Mouse (Mus musculus) thymus, adult 2 months (tissue): ENCODE data around the gene Dip2c. TPM values are rescaled to one million over a fixed set of nuclear protein-coding genes. Genes with fewer than 3 reads are reported as not detected.

Source experiments
- DNase-seq: peaks from one replicate; pipeline ENCODE4 v3.0.0; 2021
- H3K27ac ChIP-seq: fragments of 200-500 bp; 2 replicates; pipeline ENCODE4 v1.5.1; 2012; ENCODE audit warnings: low read length, control low read depth; ENCODE audit not compliant: control insufficient read depth, insufficient read depth
- H3K27me3 ChIP-seq: fragments of 200-500 bp; 2 replicates; pipeline ENCODE4 v1.6.1; 2012; ENCODE audit warnings: mild to moderate bottlenecking, low read length, moderate library complexity, mixed read lengths; ENCODE audit not compliant: control insufficient read depth, insufficient read depth
- H3K36me3 ChIP-seq: fragments of 200-500 bp; 2 replicates; pipeline ENCODE4 v1.6.1; 2012; ENCODE audit warnings: mild to moderate bottlenecking, low read length, moderate library complexity; ENCODE audit not compliant: control insufficient read depth, insufficient read depth
- H3K4me1 ChIP-seq: fragments of 200-500 bp; replicated peaks from 2 replicates; pipeline ENCODE4 v1.6.1; 2012; ENCODE audit warnings: low read length; ENCODE audit not compliant: control insufficient read depth, insufficient read depth
- H3K4me3 ChIP-seq: fragments of 200-500 bp; 2 replicates; pipeline ENCODE4 v1.5.1; 2012; ENCODE audit warnings: mild to moderate bottlenecking, low read length, control low read depth, moderate library complexity; ENCODE audit not compliant: control insufficient read depth, insufficient read depth
- CTCF ChIP-seq: fragments of 200-500 bp; IDR thresholded peaks from 2 replicates; pipeline ENCODE4 v1.5.1; 2012; ENCODE audit warnings: mild to moderate bottlenecking, control low read depth, low read length, moderate library complexity, borderline replicate concordance; ENCODE audit not compliant: control insufficient read depth, poor library complexity, insufficient read depth; ENCODE audit errors: extremely low read depth
- POLR2A ChIP-seq: fragments of 200-500 bp; IDR thresholded peaks from 2 replicates; pipeline ENCODE4 v1.6.1; 2012; ENCODE audit warnings: mild to moderate bottlenecking, low read length, control low read depth, moderate library complexity; ENCODE audit not compliant: control insufficient read depth, poor library complexity, insufficient read depth; ENCODE audit errors: extremely low read depth
- WGBS: fragments of 180-500 bp; shearing (Covaris S2); methylation state at CpG from one replicate; pipeline ENCODE4 v1.1.7; 2018; 5-methylcytosine and 5-hydroxymethylcytosine counted together
- polyA plus RNA-seq: library from polyadenylated mRNA; depleted of rRNA; stranded (reverse); fragments of >200 nt; gene quantifications from 2 replicates; pipeline ENCODE4 v1.2.3, GENCODE M21; 2012

The Dip2c gene
- polyA plus RNA-seq, 1 experiment, result 6.5 TPM

- no peak for DNase-seq
- no peak overlapping the region for H3K27ac ChIP-seq
- no peak overlapping the region for H3K4me3 ChIP-seq
- TF ChIP-seq CTCF, result no peak
- TF ChIP-seq POLR2A, result no peak
- no peaks in the 10 kb centered on the region for H3K27me3 ChIP-seq
- peaks cover 36% of the 10 kb centered on the region for H3K36me3 ChIP-seq
- 96% methylated on average over 6 of the region's 6 CpGs for WGBS
- no peaks in the 10 kb centered on the region for H3K4me1 ChIP-seq
Measured at GRCm38 (mm10) chr13:9694651-9695050, 418.3 kb downstream of the Dip2c start.

- Histone ChIP-seq H3K4me3 (no peak overlapping the region), H3K27ac (no peak overlapping the region), H3K36me3 (peaks cover 29% of the 10 kb centered on the region), H3K4me1 (no peaks in the 10 kb centered on the region), H3K27me3 (no peaks in the 10 kb centered on the region)
- 92% methylated on average over 4 of the region's 4 CpGs for WGBS
- no peak for DNase-seq
- no peak for TF ChIP-seq CTCF
- no peak for TF ChIP-seq POLR2A
Measured at GRCm38 (mm10) chr13:9695403-9695802, 419.1 kb downstream of the Dip2c start.

GRCm38 (mm10) chr13:9695809-9696208 lies 419.5 kb downstream of the Dip2c start:
- no peak for DNase-seq
- Histone ChIP-seq H3K27me3 (no peaks in the 10 kb centered on the region), H3K27ac (no peak overlapping the region), H3K4me1 (no peaks in the 10 kb centered on the region), H3K36me3 (peaks cover 25% of the 10 kb centered on the region), H3K4me3 (no peak overlapping the region)
- TF ChIP-seq POLR2A (no peak), CTCF (no peak)

GRCm38 (mm10) chr13:9697340-9697739 lies 421.0 kb downstream of the Dip2c start:
- 98% methylated on average over 4 of the region's 4 CpGs for WGBS
- Histone ChIP-seq H3K27ac (no peak overlapping the region), H3K4me3 (no peak overlapping the region), H3K27me3 (no peaks in the 10 kb centered on the region), H3K4me1 (no peaks in the 10 kb centered on the region), H3K36me3 (peaks cover 14% of the 10 kb centered on the region)
- TF ChIP-seq POLR2A, result no peak
- no peak for TF ChIP-seq CTCF
- no peak for DNase-seq

- no peaks in the 10 kb centered on the region for H3K4me1 ChIP-seq
- 91% methylated on average over 12 of the region's 12 CpGs for WGBS
- H3K27me3 ChIP-seq, result no peaks in the 10 kb centered on the region
- H3K36me3 ChIP-seq, result no peaks in the 10 kb centered on the region
- DNase-seq, result no peak
- H3K4me3 ChIP-seq, result no peak overlapping the region
- no peak overlapping the region for H3K27ac ChIP-seq
- no peak for TF ChIP-seq POLR2A
- no peak for TF ChIP-seq CTCF
Measured at GRCm38 (mm10) chr13:9702615-9703235, 426.4 kb downstream of the Dip2c start.

- no peak for DNase-seq
- TF ChIP-seq CTCF (no peak), POLR2A (no peak)
- Histone ChIP-seq H3K27ac (no peak overlapping the region), H3K4me1 (no peaks in the 10 kb centered on the region; the same call in 1 of the 2 replicates), H3K36me3 (no peaks in the 10 kb centered on the region), H3K4me3 (no peak overlapping the region), H3K27me3 (no peaks in the 10 kb centered on the region)
- 96% methylated on average over 8 of the region's 8 CpGs for WGBS
Measured at GRCm38 (mm10) chr13:9706720-9707119, 430.4 kb downstream of the Dip2c start.

GRCm38 (mm10) chr13:9708433-9709240 lies 432.3 kb downstream of the Dip2c start:
- no peaks in the 10 kb centered on the region for H3K27me3 ChIP-seq
- H3K36me3 ChIP-seq, result no peaks in the 10 kb centered on the region
- no peak overlapping the region for H3K27ac ChIP-seq
- DNase-seq, result no peak
- WGBS, result 97% methylated on average over 7 of the region's 7 CpGs
- TF ChIP-seq POLR2A (no peak), CTCF (no peak)
- H3K4me3 ChIP-seq, result no peak overlapping the region
- no peaks in the 10 kb centered on the region; the same call in 1 of the 2 replicates for H3K4me1 ChIP-seq
